Mouse (Mus musculus): Measurements from ENCODE around the gene Txndc11. TPM values are rescaled to one million over a fixed set of nuclear protein-coding genes. Genes with fewer than 3 reads are reported as not detected.

Gene Txndc11
- polyA plus RNA-seq, 1 experiment from 2014 or later, result 32.3 TPM

DNA sequence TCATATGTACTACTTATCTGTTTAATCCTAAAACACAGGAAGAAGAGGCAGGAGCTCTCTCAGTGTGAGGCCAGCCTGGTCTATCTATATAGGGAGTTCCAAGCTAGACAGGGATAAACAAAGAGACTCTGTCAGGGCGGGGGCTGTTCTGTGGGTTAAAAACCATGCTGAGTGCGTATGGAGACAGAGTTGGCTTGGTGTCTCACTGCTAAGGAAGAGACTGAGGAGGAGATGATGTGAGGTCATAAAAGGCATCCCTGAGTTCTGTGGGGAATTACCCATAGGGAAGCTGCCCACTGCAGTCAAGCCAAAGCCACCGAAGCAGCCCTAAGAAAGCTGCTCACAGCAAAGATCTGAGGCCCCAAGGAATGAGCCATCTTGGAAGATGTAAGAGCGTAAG, 73.8 kb downstream of the Txndc11 start, which contains the start of gene Snn:
TSS of gene Snn (plus strand) at position 301 of the 400 bp plus-strand sequence.
- Histone ChIP-seq H3K4me1 (peaks cover 23% of the 10 kb centered on the region), H3K9ac (no peak within 1 kb of the TSS), H3K9me3 (no peaks in the 10 kb centered on the region), H3K4me2 (no peak within 1 kb of the TSS), H3K27ac (no peak within 1 kb of the TSS), H3K27me3 (no peaks in the 10 kb centered on the region), H3K36me3 (no peaks in the 10 kb centered on the region), H3K4me3 (no peak within 1 kb of the TSS)
- ATAC-seq (ENCODE audit: borderline replicate concordance, extremely low read depth, low FRiP score, low TSS enrichment), result no peak
- WGBS, result 84% methylated on average over 4 of the region's 4 CpGs

GRCm38 (mm10) chr16:11055916-11056315, 78.5 kb downstream of the Txndc11 start:
- H3K4me2 ChIP-seq, result no peak overlapping the region
- no peak overlapping the region for H3K4me3 ChIP-seq
- no peaks in the 10 kb centered on the region for H3K27me3 ChIP-seq
- no peaks in the 10 kb centered on the region for H3K9me3 ChIP-seq
- H3K27ac ChIP-seq, result no peak overlapping the region
- H3K4me1 ChIP-seq, result no peaks in the 10 kb centered on the region
- 76% methylated on average over 5 of the region's 5 CpGs for WGBS
- ATAC-seq (ENCODE audit: borderline replicate concordance, extremely low read depth, low FRiP score, low TSS enrichment), result no peak
- no peak overlapping the region for H3K9ac ChIP-seq
- no peaks in the 10 kb centered on the region for H3K36me3 ChIP-seq

GRCm38 (mm10) chr16:11054871-11055270, 79.6 kb downstream of the Txndc11 start:
- H3K27me3 ChIP-seq, result no peaks in the 10 kb centered on the region
- H3K9me3 ChIP-seq, result no peaks in the 10 kb centered on the region
- no peak overlapping the region for H3K27ac ChIP-seq
- H3K4me1 ChIP-seq, result no peaks in the 10 kb centered on the region
- H3K4me3 ChIP-seq, result no peak overlapping the region
- no peak overlapping the region for H3K4me2 ChIP-seq
- ATAC-seq (ENCODE audit: borderline replicate concordance, extremely low read depth, low FRiP score, low TSS enrichment), result 0 out of 2 replicates have a peak, but pooled peaks have one; percentile 9
- H3K9ac ChIP-seq, result no peak overlapping the region; the same call in 1 of the 2 replicates
- H3K36me3 ChIP-seq, result no peaks in the 10 kb centered on the region
- 64% methylated on average over 6 of the region's 6 CpGs for WGBS

GRCm38 (mm10) chr16:11054409-11054808, 80.0 kb downstream of the Txndc11 start:
- no peaks in the 10 kb centered on the region for H3K4me1 ChIP-seq
- no peaks in the 10 kb centered on the region for H3K9me3 ChIP-seq
- no peak overlapping the region for H3K4me3 ChIP-seq
- no peak overlapping the region for H3K9ac ChIP-seq
- H3K4me2 ChIP-seq, result no peak overlapping the region
- no peak for ATAC-seq (ENCODE audit: borderline replicate concordance, extremely low read depth, low FRiP score, low TSS enrichment)
- 52% methylated on average over 6 of the region's 6 CpGs for WGBS
- no peaks in the 10 kb centered on the region for H3K36me3 ChIP-seq
- no peaks in the 10 kb centered on the region for H3K27me3 ChIP-seq
- no peak overlapping the region for H3K27ac ChIP-seq

- H3K36me3 ChIP-seq, result no peaks in the 10 kb centered on the region
- no peaks in the 10 kb centered on the region for H3K27me3 ChIP-seq
- H3K4me1 ChIP-seq, result peaks cover 14% of the 10 kb centered on the region
- no peak overlapping the region for H3K4me3 ChIP-seq
- no peaks in the 10 kb centered on the region for H3K9me3 ChIP-seq
- H3K4me2 ChIP-seq, result no peak overlapping the region
- 90% methylated on average over 11 of the region's 11 CpGs for WGBS
- no peak overlapping the region for H3K27ac ChIP-seq
- no peak for ATAC-seq (ENCODE audit: borderline replicate concordance, extremely low read depth, low FRiP score, low TSS enrichment)
- H3K9ac ChIP-seq, result no peak overlapping the region
Observed at GRCm38 (mm10) chr16:11051134-11051533, 83.3 kb downstream of the Txndc11 start.

DNA sequence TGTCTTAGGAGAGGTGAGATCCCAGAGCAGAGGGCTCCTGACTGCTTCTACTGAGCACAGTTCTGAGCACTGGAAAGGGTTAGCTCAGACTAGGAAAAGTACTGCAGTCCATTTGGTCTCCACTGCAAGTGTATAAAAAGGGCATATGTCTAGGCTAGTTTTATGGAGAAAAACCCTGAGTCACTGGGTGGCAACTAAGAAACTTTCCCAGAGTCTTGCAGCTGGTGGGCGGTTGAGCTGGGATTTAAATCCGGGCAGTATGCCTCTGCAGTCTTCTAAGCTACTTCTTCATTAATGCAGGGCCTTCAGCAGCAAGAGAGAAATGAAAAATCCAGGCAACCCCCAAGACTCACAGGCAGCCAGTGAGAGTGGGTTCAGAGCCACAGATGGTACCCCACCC, 84.2 kb downstream of the Txndc11 start:
- Histone ChIP-seq H3K4me1 (peaks cover 15% of the 10 kb centered on the region), H3K27me3 (no peaks in the 10 kb centered on the region), H3K27ac (no peak overlapping the region), H3K36me3 (no peaks in the 10 kb centered on the region), H3K9me3 (no peaks in the 10 kb centered on the region), H3K9ac (no peak overlapping the region), H3K4me2 (no peak overlapping the region), H3K4me3 (no peak overlapping the region)
- 86% methylated on average over 2 of the region's 2 CpGs for WGBS
- ATAC-seq (ENCODE audit: borderline replicate concordance, extremely low read depth, low FRiP score, low TSS enrichment), result no peak

- Histone ChIP-seq H3K36me3 (no peaks in the 10 kb centered on the region), H3K4me1 (peaks cover 17% of the 10 kb centered on the region), H3K9me3 (no peaks in the 10 kb centered on the region), H3K4me3 (no peak overlapping the region), H3K9ac (no peak overlapping the region), H3K27ac (peak overlapping the region; percentile 61), H3K27me3 (no peaks in the 10 kb centered on the region), H3K4me2 (peak overlapping the region; percentile 16; the same call in 1 of the 2 replicates)
- no peak for ATAC-seq (ENCODE audit: borderline replicate concordance, extremely low read depth, low FRiP score, low TSS enrichment)
- 63% methylated on average over 7 of the region's 7 CpGs for WGBS
Observed at GRCm38 (mm10) chr16:11047130-11047529, 87.3 kb downstream of the Txndc11 start.

DNA sequence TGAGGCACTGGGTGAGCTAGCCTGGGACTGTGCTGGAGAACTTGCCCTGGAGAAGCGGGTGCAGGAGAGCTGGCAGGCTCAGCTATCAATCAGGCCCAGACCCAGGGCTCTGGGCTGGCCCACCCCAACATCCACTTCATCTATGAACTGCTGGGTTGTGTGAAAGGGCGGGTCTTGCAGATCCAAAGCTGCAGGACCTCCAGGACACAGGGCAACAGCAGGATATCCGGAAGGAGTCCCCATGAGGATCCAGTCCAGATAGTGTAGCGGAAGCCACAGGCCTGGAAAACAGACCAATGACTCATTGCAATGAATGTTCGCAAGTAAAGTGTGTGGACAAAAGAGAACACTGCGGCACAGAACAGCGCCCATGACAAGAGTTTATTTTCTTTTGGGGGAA, 88.0 kb downstream of the Txndc11 start:
- Histone ChIP-seq H3K9me3 (no peaks in the 10 kb centered on the region), H3K9ac (no peak overlapping the region), H3K36me3 (no peaks in the 10 kb centered on the region), H3K4me2 (peak overlapping the region; percentile 16; the same call in 1 of the 2 replicates), H3K4me3 (no peak overlapping the region), H3K27me3 (no peaks in the 10 kb centered on the region), H3K4me1 (peaks cover 17% of the 10 kb centered on the region), H3K27ac (peak overlapping the region; percentile 61)
- no peak for ATAC-seq (ENCODE audit: borderline replicate concordance, extremely low read depth, low FRiP score, low TSS enrichment)
- 54% methylated on average over 7 of the region's 7 CpGs for WGBS

- no peaks in the 10 kb centered on the region for H3K27me3 ChIP-seq
- H3K9me3 ChIP-seq, result no peaks in the 10 kb centered on the region
- H3K36me3 ChIP-seq, result no peaks in the 10 kb centered on the region
- ATAC-seq (ENCODE audit: borderline replicate concordance, extremely low read depth, low FRiP score, low TSS enrichment), result no peak
- no peak overlapping the region for H3K4me3 ChIP-seq
- H3K4me2 ChIP-seq, result no peak overlapping the region
- WGBS, result 76% methylated on average over 5 of the region's 5 CpGs
- H3K4me1 ChIP-seq, result peaks cover 17% of the 10 kb centered on the region
- no peak overlapping the region for H3K9ac ChIP-seq
- no peak overlapping the region for H3K27ac ChIP-seq
Observed at GRCm38 (mm10) chr16:11043239-11043638, 91.2 kb downstream of the Txndc11 start.

- 82% methylated on average over 2 of the region's 2 CpGs for WGBS
Observed at GRCm38 (mm10) chr16:11040603-11041002, 93.8 kb downstream of the Txndc11 start.

GRCm38 (mm10) chr16:11035790-11036431, 98.5 kb downstream of the Txndc11 start:
- Histone ChIP-seq H3K27ac (no peak overlapping the region), H3K4me1 (peaks cover 6% of the 10 kb centered on the region; the same call in 1 of the 2 replicates), H3K36me3 (no peaks in the 10 kb centered on the region), H3K4me3 (no peak overlapping the region), H3K9me3 (no peaks in the 10 kb centered on the region), H3K9ac (no peak overlapping the region), H3K4me2 (no peak overlapping the region; the same call in 1 of the 2 replicates), H3K27me3 (no peaks in the 10 kb centered on the region)
- WGBS, result 22% methylated on average over 15 of the region's 15 CpGs
- peak; percentile 71; the same call in 1 of the 2 replicates for ATAC-seq (ENCODE audit: borderline replicate concordance, extremely low read depth, low FRiP score, low TSS enrichment)

More at GRCm38 (mm10) chr16:11040603-11041002, 93.8 kb downstream of the Txndc11 start:
- Histone ChIP-seq H3K27ac (no peak overlapping the region), H3K27me3 (no peaks in the 10 kb centered on the region), H3K36me3 (no peaks in the 10 kb centered on the region), H3K9me3 (no peaks in the 10 kb centered on the region), H3K4me2 (no peak overlapping the region), H3K4me1 (peaks cover 9% of the 10 kb centered on the region; the same call in 1 of the 2 replicates), H3K4me3 (no peak overlapping the region), H3K9ac (no peak overlapping the region)
- ATAC-seq (ENCODE audit: borderline replicate concordance, extremely low read depth, low FRiP score, low TSS enrichment), result no peak

DNA sequence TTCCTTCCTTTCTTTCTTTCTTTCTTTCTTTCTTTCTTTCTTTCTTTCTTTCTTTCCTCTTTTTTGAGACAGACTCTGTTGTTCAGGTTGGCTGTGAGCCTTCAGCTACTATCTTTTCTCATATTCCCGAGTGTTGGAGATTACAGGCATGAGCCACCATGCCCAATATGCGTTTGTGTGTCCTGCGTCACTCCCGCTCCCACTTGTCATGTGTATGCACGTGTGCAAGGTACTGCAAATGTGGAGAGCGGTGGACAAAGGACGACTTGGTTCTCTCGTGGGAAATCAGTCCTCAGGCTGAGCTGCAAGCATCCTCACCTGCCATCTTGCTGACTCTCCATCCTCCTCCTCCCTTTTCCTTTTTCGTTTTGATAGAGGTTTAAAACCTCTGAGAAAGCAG, 99.2 kb downstream of the Txndc11 start:
- Histone ChIP-seq H3K4me1 (peaks cover 6% of the 10 kb centered on the region; the same call in 1 of the 2 replicates), H3K4me2 (no peak overlapping the region), H3K36me3 (no peaks in the 10 kb centered on the region), H3K27me3 (no peaks in the 10 kb centered on the region), H3K9ac (no peak overlapping the region), H3K27ac (no peak overlapping the region), H3K9me3 (no peaks in the 10 kb centered on the region), H3K4me3 (no peak overlapping the region)
- 79% methylated on average over 9 of the region's 9 CpGs for whole genome bisulfite sequencing
- no peak for ATAC-seq (ENCODE audit: borderline replicate concordance, extremely low read depth, low FRiP score, low TSS enrichment)
